8 mouse cellular contexts compared by ENCODE assay signal in genomic region chr15:60097141-60097540, GRCm38 (mm10).
DNase-seq lines count a peak whose midpoint lies in the region; ATAC-seq and TF ChIP-seq lines count a peak whose summit lies in the region.

No protein-coding gene starts in this region.

- H3K4me1 ChIP-seq in liver, embryonic 12.5 days: no peaks in the 10 kb centered on the region
- no peaks in the 10 kb centered on the region for H3K4me1 ChIP-seq in kidney, embryonic 14.5 days (ENCODE audit: control insufficient read depth, insufficient read depth, low read length)
- no peaks in the 10 kb centered on the region for H3K4me1 ChIP-seq in liver, adult 2 months (ENCODE audit: control insufficient read depth, insufficient read depth, low read length)
- H3K4me1 ChIP-seq in neural tube, embryonic 14.5 days (ENCODE audit: control insufficient read depth, insufficient read depth, low read length): no peaks in the 10 kb centered on the region

- no peak overlapping the region for H3K9ac ChIP-seq in liver, embryonic 12.5 days
- no peak overlapping the region for H3K9ac ChIP-seq in kidney, embryonic 14.5 days (ENCODE audit: low read depth, low read length)
- H3K9ac ChIP-seq in liver, adult 2 months (ENCODE audit: low read depth, low read length): no peak overlapping the region
- H3K9ac ChIP-seq in neural tube, embryonic 14.5 days (replicated peaks; ENCODE audit: low read depth, low read length): no peak overlapping the region

- H3K36me3 ChIP-seq in liver, embryonic 12.5 days: no peaks in the 10 kb centered on the region
- no peaks in the 10 kb centered on the region for H3K36me3 ChIP-seq in kidney, embryonic 14.5 days (ENCODE audit: control insufficient read depth, insufficient read depth, low read length)
- H3K36me3 ChIP-seq in liver, adult 2 months (ENCODE audit: control insufficient read depth, insufficient read depth, low read length): no peaks in the 10 kb centered on the region
- no peaks in the 10 kb centered on the region for H3K36me3 ChIP-seq in neural tube, embryonic 14.5 days (ENCODE audit: control insufficient read depth, insufficient read depth, low read length)

- no peaks in the 10 kb centered on the region for H3K79me2 ChIP-seq in liver, adult 2 months (ENCODE audit: control insufficient read depth, insufficient read depth, low read length)

- H3K27me3 ChIP-seq in liver, embryonic 12.5 days (replicated peaks): no peaks in the 10 kb centered on the region
- H3K27me3 ChIP-seq in kidney, embryonic 14.5 days (ENCODE audit: control insufficient read depth, insufficient read depth, low read length): no peaks in the 10 kb centered on the region
- H3K27me3 ChIP-seq in liver, adult 2 months (ENCODE audit: control insufficient read depth, insufficient read depth, low read length): no peaks in the 10 kb centered on the region
- H3K27me3 ChIP-seq in neural tube, embryonic 14.5 days (ENCODE audit: control insufficient read depth, insufficient read depth, low read length): no peaks in the 10 kb centered on the region

- TF ChIP-seq POLR2A in liver, adult 2 months (IDR thresholded peaks at IDR 0.05; ENCODE audit: extremely low read depth, insufficient read depth, low read length): no peak

- no peak overlapping the region for H3K4me3 ChIP-seq in liver, embryonic 12.5 days
- no peak overlapping the region for H3K4me3 ChIP-seq in kidney, embryonic 14.5 days (ENCODE audit: low read length)
- no peak overlapping the region for H3K4me3 ChIP-seq in liver, adult 2 months (ENCODE audit: insufficient read depth, low read depth, low read length)
- H3K4me3 ChIP-seq in neural tube, embryonic 14.5 days (ENCODE audit: low read depth, low read length): no peak overlapping the region

- 15% methylated on average over 4 of the region's 4 CpGs for whole genome bisulfite sequencing in liver, embryonic 12.5 days (ENCODE audit: insufficient replicate concordance)
- WGBS in kidney, embryonic 14.5 days: 18% methylated on average over 4 of the region's 4 CpGs
- WGBS in liver, adult 2 months: 13% methylated on average over 4 of the region's 4 CpGs
- 10% methylated on average over 4 of the region's 4 CpGs for WGBS in neural tube, embryonic 14.5 days

- peak; percentile 83 for TF ChIP-seq CTCF in liver, adult 2 months (IDR thresholded peaks at IDR 0.05; ENCODE audit: low read depth, low read length)

- H3K27ac ChIP-seq in liver, embryonic 12.5 days: no peak overlapping the region
- H3K27ac ChIP-seq in kidney, embryonic 14.5 days (ENCODE audit: low read depth, low read length): no peak overlapping the region
- no peak overlapping the region for H3K27ac ChIP-seq in liver, adult 2 months (replicated peaks; ENCODE audit: insufficient read depth, low read depth, low read length)
- H3K27ac ChIP-seq in neural tube, embryonic 14.5 days (ENCODE audit: low read depth, low read length): no peak overlapping the region

- no peaks in the 10 kb centered on the region for H3K9me3 ChIP-seq in liver, embryonic 12.5 days (replicated peaks)
- no peaks in the 10 kb centered on the region for H3K9me3 ChIP-seq in kidney, embryonic 14.5 days (ENCODE audit: control insufficient read depth, low read length)
- no peaks in the 10 kb centered on the region for H3K9me3 ChIP-seq in neural tube, embryonic 14.5 days (ENCODE audit: control insufficient read depth, low read length)

- H3K4me2 ChIP-seq in liver, embryonic 12.5 days: no peak overlapping the region
- no peak overlapping the region for H3K4me2 ChIP-seq in kidney, embryonic 14.5 days (replicated peaks; ENCODE audit: low read depth, low read length)
- H3K4me2 ChIP-seq in neural tube, embryonic 14.5 days (ENCODE audit: low read depth, low read length): no peak overlapping the region

- no peak for ATAC-seq in liver, embryonic 12.5 days
- peak; percentile 69; the same call in 1 of the 2 replicates for ATAC-seq in kidney, embryonic 14.5 days (ENCODE audit: low FRiP score, low TSS enrichment)
- peak; percentile 91 for ATAC-seq in neural tube, embryonic 14.5 days (ENCODE audit: low read depth)

- peak; percentile 44 for DNase-seq in liver
- peak; percentile 16 for DNase-seq in cerebellum, adult 9-10 months
- DNase-seq in frontal cortex, postnatal 10 days (ENCODE audit: low spot score in 2 of 2): peak; percentile 53 to 58
- DNase-seq in liver, adult 2 months (ENCODE audit: extremely low read depth, low read depth, low spot score): peak; percentile 14
- DNase-seq in thymus, postnatal 10 days (ENCODE audit: low spot score in 2 of 2): peak; percentile 54 to 73
